Mouse (Mus musculus) layer of hippocampus, adult 6 months (tissue): ENCODE results near the gene Nxt2. TPM values are rescaled to one million over a fixed set of nuclear protein-coding genes. Genes with fewer than 3 reads are reported as not detected.

Experiments
- long read RNA-seq, 2 experiments: library from polyadenylated mRNA; unstranded; transcript quantifications; one replicate each; pipeline ENCODE4 v2.0.0; 2019 to 2020
- polyA plus RNA-seq: library from polyadenylated mRNA; unstranded; fragments of <200 nt; fragmentation: Nextera tagmentation; gene quantifications from 2 replicates; pipeline ENCODE4 v1.2.3, GENCODE M21; 2021

The Nxt2 gene
- polyA plus RNA-seq, result 38.0 and 41.2 TPM in 2 replicates
- long read RNA-seq, experiment 1, transcript Nxt2-203 (4 exons, 2,484 nt), result major isoform, 83 of 97 reads
- long read RNA-seq, experiment 1, partial matches to known transcripts, result 2 of 97 reads
- long read RNA-seq, experiment 1, other reads (novel, unspliced or antisense), result 7 of 97 reads
- long read RNA-seq, experiment 2, transcript Nxt2-203 (4 exons, 2,484 nt), result major isoform, 293 of 353 reads
- long read RNA-seq, experiment 2, transcript Nxt2-202 (4 exons, 2,538 nt), result minor isoform, 31 of 353 reads
- long read RNA-seq, experiment 2, partial matches to known transcripts, result 4 of 353 reads
- long read RNA-seq, experiment 2, other reads (novel, unspliced or antisense), result 17 of 353 reads

GRCm38 (mm10) chrX:142226542-142226941 lies at the start of gene Nxt2:
Gene Nxt2, plus strand, starts transcription at chrX:142226770.

GRCm38 (mm10) chrX:142196831-142197230 lies 29.7 kb upstream of the Nxt2 start, which contains the start of gene Gucy2f:
Gene Gucy2f, minus strand, starts transcription at chrX:142196931.

Other genes starting within 250 kb of the Nxt2 start
- gene Gucy2f, start 29.8 kb upstream of the Nxt2 start, polyA plus RNA-seq, result 0.06 TPM in 2 replicates
- gene Kcne1l, start 79.5 kb downstream of the Nxt2 start, polyA plus RNA-seq, result 7.8 and 8.0 TPM in 2 replicates
- gene Acsl4, start 163.8 kb downstream of the Nxt2 start, polyA plus RNA-seq, result 29.2 and 39.0 TPM in 2 replicates